Mouse (Mus musculus): Measurements from ENCODE around the gene Wdtc1. TPM values are rescaled to one million over a fixed set of nuclear protein-coding genes. Genes with fewer than 3 reads are reported as not detected.

The Wdtc1 gene
- total and polyA plus RNA-seq, 3 experiments, result 13.2 to 35.3 TPM; not detected in 1

DNA sequence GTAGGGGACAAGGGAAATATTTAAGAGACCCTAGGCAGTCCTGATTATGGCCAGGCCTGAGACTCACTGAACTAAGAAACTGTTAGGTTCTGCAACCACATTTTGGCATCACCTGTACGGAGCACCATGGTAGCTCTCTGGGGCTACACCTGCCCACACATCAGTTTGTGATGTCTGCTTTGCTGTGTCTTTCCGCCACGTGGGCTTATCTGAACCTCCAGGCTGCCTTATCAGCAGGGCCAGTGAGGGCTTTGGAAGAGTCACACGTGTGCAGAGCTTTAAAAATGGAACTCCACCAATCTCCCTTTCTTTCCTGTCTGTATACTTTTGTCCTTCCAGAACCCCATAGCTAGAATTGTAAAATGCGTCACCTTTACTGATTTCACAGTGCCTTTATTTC lies 67.3 kb downstream of the Wdtc1 start (continued):
- TF ChIP-seq RAD21 (IDR thresholded peaks at IDR 0.05; ENCODE audit: low read depth, low read length) (no peak), ETS1 (IDR thresholded peaks at IDR 0.05; ENCODE audit: low read depth, low read length) (peak; percentile 95)

DNA sequence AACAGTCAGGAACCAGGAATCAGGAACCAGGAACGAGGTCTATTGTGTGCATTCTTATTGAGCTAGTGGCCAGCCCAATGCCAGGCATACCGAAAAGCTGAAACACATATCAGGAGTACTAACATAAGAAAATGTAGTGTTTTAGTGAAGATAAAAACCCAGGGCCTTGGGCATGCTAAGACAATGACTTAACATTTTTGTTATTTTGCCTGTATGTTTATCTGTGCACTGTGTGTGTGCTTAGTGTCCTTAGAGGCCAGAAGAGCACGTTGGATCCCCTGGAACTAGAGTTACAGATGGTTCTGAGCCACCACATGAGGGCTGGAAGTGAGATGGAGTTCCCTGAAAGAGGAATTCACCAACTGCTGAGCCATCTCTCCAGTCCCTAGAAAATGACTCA lies 68.0 kb downstream of the Wdtc1 start:
- H3K9me3 ChIP-seq (replicated peaks; ENCODE audit: insufficient read depth, low read length), result no peaks in the 10 kb centered on the region
- no peaks in the 10 kb centered on the region for H3K79me2 ChIP-seq (ENCODE audit: control insufficient read depth, insufficient read depth, low read length, poor library complexity)
- no peak overlapping the region for H3K4me3 ChIP-seq (ENCODE audit: control insufficient read depth in 1 of 2, insufficient read depth in 1 of 2, low read depth in 2 of 2, low read length in 2 of 2)
- H3K27me3 ChIP-seq (ENCODE audit: control insufficient read depth in 1 of 2, insufficient read depth in 2 of 2, low read length in 2 of 2), result no peaks in the 10 kb centered on the region
- H3K36me3 ChIP-seq (ENCODE audit: control insufficient read depth in 1 of 2, insufficient read depth in 2 of 2, low read length in 2 of 2), result peaks cover 0 to 39% of the 10 kb centered on the region in 2 experiments; a peak in 2 of 4 replicates
- TF ChIP-seq MAZ (IDR thresholded peaks at IDR 0.05; ENCODE audit: low read depth, low read length) (no peak), ELF1 (IDR thresholded peaks at IDR 0.05; ENCODE audit: low read depth, low read length) (no peak), TCF12 (IDR thresholded peaks at IDR 0.05; ENCODE audit: low read depth, low read length) (0 out of 2 replicates have a peak, but pooled peaks have one; percentile 13), GATA1 (IDR thresholded peaks at IDR 0.05; ENCODE audit: low read depth, low read length) (peak; percentile 31; the same call in 1 of the 2 replicates), RCOR1 (IDR thresholded peaks at IDR 0.05; ENCODE audit: low read depth, low read length) (no peak), MYC (IDR thresholded peaks at IDR 0.05; ENCODE audit: low read depth, low read length) (0 out of 2 replicates have a peak, but pooled peaks have one; percentile 39), TAL1 (IDR thresholded peaks at IDR 0.05; ENCODE audit: low read length) (peak; percentile 23; the same call in 1 of the 2 replicates), ETS1 (IDR thresholded peaks at IDR 0.05; ENCODE audit: low read depth, low read length) (0 out of 2 replicates have a peak, but pooled peaks have one; percentile 22)
- H3K9ac ChIP-seq (ENCODE audit: control insufficient read depth, low read depth, low read length, poor library complexity, severe bottlenecking), result no peak overlapping the region
- peak; percentile 60 for DNase-seq (ENCODE audit: low read depth, low spot score)
- H3K4me1 ChIP-seq (ENCODE audit: control insufficient read depth in 1 of 2, insufficient read depth in 2 of 2, low read length in 2 of 2), result peaks cover 8 to 43% of the 10 kb centered on the region in 2 experiments
- H3K27ac ChIP-seq (ENCODE audit: control insufficient read depth, low read depth, low read length), result peak overlapping the region; percentile 36

DNA sequence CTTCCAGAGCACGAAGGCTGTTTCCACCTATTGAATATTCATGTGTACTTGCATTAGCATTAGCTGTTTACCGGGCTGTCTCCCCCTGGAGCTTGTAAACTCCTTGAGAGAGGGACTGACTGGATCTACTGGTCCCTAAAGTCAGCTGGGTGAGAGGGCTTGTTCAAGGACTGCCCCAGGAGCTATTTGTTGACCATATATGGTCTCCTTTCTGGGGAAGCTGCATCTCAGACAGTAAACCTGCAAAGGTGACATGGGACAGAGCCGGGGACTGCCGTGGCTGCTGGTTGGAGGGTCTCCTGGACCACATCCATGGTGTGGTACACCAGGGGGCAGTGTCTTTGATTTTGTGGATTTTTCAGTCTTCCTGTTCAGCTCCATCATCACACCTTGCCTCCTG lies 70.6 kb downstream of the Wdtc1 start:
- Histone ChIP-seq H3K4me3 (ENCODE audit: control insufficient read depth in 1 of 2, insufficient read depth in 1 of 2, low read depth in 2 of 2, low read length in 2 of 2) (no peak overlapping the region), H3K27me3 (ENCODE audit: control insufficient read depth in 1 of 2, insufficient read depth in 2 of 2, low read length in 2 of 2) (no peaks in the 10 kb centered on the region), H3K9ac (ENCODE audit: control insufficient read depth, low read depth, low read length, poor library complexity, severe bottlenecking) (no peak overlapping the region), H3K36me3 (ENCODE audit: control insufficient read depth in 1 of 2, insufficient read depth in 2 of 2, low read length in 2 of 2) (peaks cover 0 to 39% of the 10 kb centered on the region in 2 experiments; a peak in 2 of 4 replicates), H3K27ac (ENCODE audit: control insufficient read depth, low read depth, low read length) (no peak overlapping the region), H3K9me3 (replicated peaks; ENCODE audit: insufficient read depth, low read length) (no peaks in the 10 kb centered on the region), H3K4me1 (ENCODE audit: control insufficient read depth in 1 of 2, insufficient read depth in 2 of 2, low read length in 2 of 2) (peaks cover 8 to 48% of the 10 kb centered on the region in 2 experiments), H3K79me2 (ENCODE audit: control insufficient read depth, insufficient read depth, low read length, poor library complexity) (no peaks in the 10 kb centered on the region; the same call in 1 of the 2 replicates)
- TF ChIP-seq GATA1 (IDR thresholded peaks at IDR 0.05; ENCODE audit: low read depth, low read length) (no peak), ZNF384 (IDR thresholded peaks at IDR 0.05; ENCODE audit: low read depth, low read length) (no peak), CTCF (IDR thresholded peaks at IDR 0.05 in 2 of 3, conservative IDR thresholded peaks at IDR 0.05 in 1 of 3; ENCODE audit: control insufficient read depth in 1 of 3, insufficient read depth in 1 of 3, low read depth in 2 of 3, low read length in 3 of 3, poor library complexity in 1 of 3, severe bottlenecking in 1 of 3) (no peak), TCF12 (IDR thresholded peaks at IDR 0.05; ENCODE audit: low read depth, low read length) (no peak), HCFC1 (IDR thresholded peaks at IDR 0.05; ENCODE audit: low read depth, low read length) (no peak), MYB (IDR thresholded peaks at IDR 0.05; ENCODE audit: low read depth, low read length) (no peak), ZKSCAN1 (IDR thresholded peaks at IDR 0.05; ENCODE audit: low read depth, low read length) (no peak), MAZ (IDR thresholded peaks at IDR 0.05; ENCODE audit: low read depth, low read length) (no peak), NELFE (IDR thresholded peaks at IDR 0.05; ENCODE audit: low read depth, low read length) (no peak), POLR2AphosphoS2 (IDR thresholded peaks at IDR 0.05; ENCODE audit: low read length) (no peak), E2F4 (IDR thresholded peaks at IDR 0.05; ENCODE audit: borderline replicate concordance, low read depth, low read length) (no peak), USF1 (IDR thresholded peaks at IDR 0.05; ENCODE audit: low read depth, low read length) (no peak), SMC3 (IDR thresholded peaks at IDR 0.05; ENCODE audit: low read depth, low read length) (no peak), MEF2A (IDR thresholded peaks at IDR 0.05; ENCODE audit: extremely low read depth, insufficient replicate concordance, low read depth, low read length, poor library complexity, severe bottlenecking) (no peak)
- no peak for DNase-seq (ENCODE audit: low read depth, low spot score)

Measured in MEL (cell line).